ENCODE assay signal across 13 mouse cellular contexts in genomic region chr11:84932261-84932660, GRCm38 (mm10). TPM values are rescaled to one million over a fixed set of nuclear protein-coding genes. Genes with fewer than 3 reads are reported as not detected.
"Had no signal": no experiment of that assay in that cellular context is flagged by ENCODE, and none has a peak within 500 bp of the region (broad histone marks: within the 10 kb centered on the region; RNA-seq: fewer than 3 reads in every experiment).

No protein-coding gene starts in this region.

- H3K27me3 ChIP-seq: limb, embryonic 12.5 days; liver, embryonic 13.5 days; midbrain, embryonic 13.5 days; stomach, embryonic 15.5 days had no signal

- DNase-seq: kidney, adult 18-20 months; kidney, postnatal 25 days; layer of hippocampus, adult 9-11 months; liver; liver, embryonic 13.5 days; liver, postnatal 0 days; lung, postnatal 36 days; right cerebral cortex, postnatal 14 days; thymus, adult 2 months; thymus, postnatal 36 days had no signal

- H3K36me3 ChIP-seq: limb, embryonic 12.5 days; liver, embryonic 13.5 days; midbrain, embryonic 13.5 days; stomach, embryonic 15.5 days had no signal

- H3K4me3 ChIP-seq: limb, embryonic 12.5 days; liver, embryonic 13.5 days; midbrain, embryonic 13.5 days; stomach, embryonic 15.5 days had no signal

- H3K4me1 ChIP-seq: limb, embryonic 12.5 days; liver, embryonic 13.5 days; midbrain, embryonic 13.5 days; stomach, embryonic 15.5 days had no signal

- H3K4me2 ChIP-seq: limb, embryonic 12.5 days; liver, embryonic 13.5 days; midbrain, embryonic 13.5 days; stomach, embryonic 15.5 days had no signal

- H3K9me3 ChIP-seq: limb, embryonic 12.5 days; liver, embryonic 13.5 days; midbrain, embryonic 13.5 days; stomach, embryonic 15.5 days had no signal

- H3K27ac ChIP-seq: limb, embryonic 12.5 days; liver, embryonic 13.5 days; midbrain, embryonic 13.5 days; stomach, embryonic 15.5 days had no signal

- ATAC-seq: liver, postnatal 0 days; midbrain, embryonic 13.5 days had no signal

- H3K9ac ChIP-seq: limb, embryonic 12.5 days; liver, embryonic 13.5 days; liver, postnatal 0 days; midbrain, embryonic 13.5 days; stomach, embryonic 15.5 days had no signal

RNA-seq across cellular contexts. Expression of gene Car4, which starts 25.3 kb away (rescaled TPM):
- polyA plus RNA-seq: limb, embryonic 12.5 days; liver, postnatal 0 days had no signal
